Mouse (Mus musculus) layer of hippocampus, postnatal 36 days (tissue): ENCODE measurements around the gene Pa2g4. TPM values are rescaled to one million over a fixed set of nuclear protein-coding genes. Genes with fewer than 3 reads are reported as not detected.

Experiments used
- DNase-seq, 2 experiments: peaks; one replicate each; pipeline ENCODE4 v3.0.0; 2022
- total RNA-seq, 2 experiments: library from RNA; stranded (reverse); gene quantifications; 2 replicates each; pipeline ENCODE4 v1.2.3; 2021

Pa2g4 gene
- total RNA-seq, 2 experiments from 2014 or later: 61.9 to 66.9 TPM

GRCm38 (mm10) chr10:128535624-128536265 lies 30.0 kb downstream of the Pa2g4 start:
- DNase-seq: no peak

GRCm38 (mm10) chr10:128535206-128535605 lies 30.6 kb downstream of the Pa2g4 start:
- no peak for DNase-seq

GRCm38 (mm10) chr10:128526366-128527356 lies 39.1 kb downstream of the Pa2g4 start:
- DNase-seq: no peak

GRCm38 (mm10) chr10:128525671-128526308 lies 40.0 kb downstream of the Pa2g4 start, which contains the start of gene Esyt1:
Gene Esyt1, minus strand, starts transcription at chr10:128525871.
- peak; percentile 83 to 86 for DNase-seq

- peak in 1 of 2 experiments; percentile 29 for DNase-seq
Observed at GRCm38 (mm10) chr10:128524732-128525662, 40.8 kb downstream of the Pa2g4 start.

- DNase-seq: no peak
Observed at GRCm38 (mm10) chr10:128524111-128524731, 41.6 kb downstream of the Pa2g4 start.

GRCm38 (mm10) chr10:128522351-128522750 lies 43.4 kb downstream of the Pa2g4 start:
- DNase-seq: no peak

GRCm38 (mm10) chr10:128520591-128520990 lies 45.2 kb downstream of the Pa2g4 start:
- no peak for DNase-seq

GRCm38 (mm10) chr10:128518833-128519232 lies 47.0 kb downstream of the Pa2g4 start:
- DNase-seq: peak in 1 of 2 experiments; percentile 31

- no peak for DNase-seq
Observed at GRCm38 (mm10) chr10:128516677-128517076, 49.1 kb downstream of the Pa2g4 start.

GRCm38 (mm10) chr10:128516029-128516428 lies 49.8 kb downstream of the Pa2g4 start:
- DNase-seq: no peak

GRCm38 (mm10) chr10:128515044-128515443 lies 50.7 kb downstream of the Pa2g4 start:
- DNase-seq: no peak

GRCm38 (mm10) chr10:128511761-128512160 lies 54.0 kb downstream of the Pa2g4 start:
- no peak for DNase-seq

- no peak for DNase-seq
Observed at GRCm38 (mm10) chr10:128511189-128511588, 54.6 kb downstream of the Pa2g4 start.

GRCm38 (mm10) chr10:128510301-128510700 lies 55.5 kb downstream of the Pa2g4 start:
- DNase-seq: no peak

GRCm38 (mm10) chr10:128509831-128510230 lies 56.0 kb downstream of the Pa2g4 start:
- no peak for DNase-seq

- no peak for DNase-seq
Observed at GRCm38 (mm10) chr10:128509203-128509602, 56.6 kb downstream of the Pa2g4 start.

- DNase-seq: no peak
Observed at GRCm38 (mm10) chr10:128508260-128508659, 57.5 kb downstream of the Pa2g4 start.
